Mouse (Mus musculus): ENCODE results near the gene Zglp1. TPM values are rescaled to one million over a fixed set of nuclear protein-coding genes. Genes with fewer than 3 reads are reported as not detected.
A peak's percentile ranks its signal among the peaks of the same experiment; 100 is the strongest.

Zglp1 gene
- polyA plus RNA-seq, 1 experiment = not detected

DNA sequence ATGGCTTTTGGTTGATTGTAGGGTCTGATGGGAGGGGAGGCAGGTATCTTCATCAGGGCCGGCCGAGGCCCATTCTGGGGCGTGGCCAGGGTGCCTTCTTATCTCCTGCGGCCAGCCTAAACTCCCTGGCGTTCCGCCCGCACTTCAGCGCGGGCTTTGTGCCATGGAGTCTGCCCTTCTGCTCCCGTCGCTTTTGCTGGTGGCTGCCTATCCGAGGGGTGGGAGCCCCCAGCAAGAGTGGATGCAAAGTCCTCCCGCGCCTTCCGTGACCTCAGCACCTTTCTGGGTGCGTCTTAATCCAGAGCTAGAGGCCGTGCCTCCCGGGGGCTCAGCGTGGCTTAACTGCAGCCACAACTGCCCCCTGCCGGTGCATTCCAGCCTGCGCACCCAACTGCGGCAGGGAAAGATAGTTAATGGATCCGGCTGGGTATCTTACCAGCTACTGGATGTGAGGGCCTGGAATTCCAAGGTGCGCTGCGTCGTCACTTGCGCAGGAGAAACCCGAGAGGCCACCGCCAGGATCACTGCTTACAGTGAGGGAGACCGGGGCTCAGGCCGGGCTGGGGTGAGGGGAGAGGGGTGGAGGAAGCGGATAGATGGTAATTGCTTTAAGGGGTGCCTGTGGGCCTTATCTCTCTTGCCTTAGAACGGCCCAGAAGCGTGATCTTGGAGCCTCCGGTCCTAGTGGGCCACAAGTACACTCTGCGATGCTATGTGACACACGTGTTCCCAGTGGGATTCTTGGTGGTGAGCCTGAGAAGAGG lies 37.4 kb downstream of the Zglp1 start, which contains the start of gene Icam4:
Gene Icam4, plus strand, starts transcription at position 83 of the 764 bp plus-strand sequence.
- peak; percentile 38; the same call in 1 of the 2 replicates for TF ChIP-seq CTCF (IDR thresholded peaks at IDR 0.05; ENCODE audit: low read depth, low read length)
- no peak for TF ChIP-seq POLR2A (IDR thresholded peaks at IDR 0.05; ENCODE audit: borderline replicate concordance, low read depth, low read length)
- Histone ChIP-seq H3K4me1 (ENCODE audit: control insufficient read depth, insufficient read depth, low read length) (0 out of 2 replicates have a peak, but pooled peaks cover 4% of the 10 kb centered on the region), H3K4me3 (ENCODE audit: insufficient read depth, low read length) (peak within 1 kb of the TSS; percentile 38), H3K27ac (ENCODE audit: insufficient read depth, low read depth, low read length) (0 out of 2 replicates have a peak within 1 kb of the TSS, but pooled peaks have one; percentile 12)

DNA sequence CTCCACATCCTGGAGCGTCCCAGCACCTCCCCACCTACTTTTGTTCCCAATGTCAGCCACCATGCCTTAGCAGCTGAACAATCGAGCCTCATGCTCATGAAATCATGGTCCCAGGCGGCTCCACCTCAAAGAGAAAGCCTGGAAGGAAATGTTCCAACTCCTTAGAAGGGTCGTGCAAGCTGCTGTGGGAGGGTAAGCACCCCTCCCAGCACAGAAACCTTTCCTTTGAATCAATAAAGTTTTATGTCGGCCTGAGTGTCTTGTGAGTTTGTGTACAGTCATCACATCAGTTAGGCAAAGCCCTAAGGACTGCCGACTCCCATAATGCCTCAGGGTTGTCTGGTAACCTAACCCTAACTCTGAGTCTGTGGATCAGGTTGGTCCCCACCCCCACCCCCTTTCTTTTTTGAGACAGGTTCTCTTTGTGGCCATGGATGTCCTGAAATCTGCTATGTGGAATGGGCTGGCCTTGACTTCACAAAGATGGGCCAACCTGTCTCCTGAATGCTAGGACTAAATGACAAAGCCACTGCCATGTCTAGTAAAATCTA lies 38.3 kb downstream of the Zglp1 start:
- no peak overlapping the region for H3K4me3 ChIP-seq (ENCODE audit: insufficient read depth, low read length)
- H3K27ac ChIP-seq (ENCODE audit: insufficient read depth, low read depth, low read length) = no peak overlapping the region
- TF ChIP-seq POLR2A (IDR thresholded peaks at IDR 0.05; ENCODE audit: borderline replicate concordance, low read depth, low read length) (no peak), CTCF (IDR thresholded peaks at IDR 0.05; ENCODE audit: low read depth, low read length) (no peak)
- 0 out of 2 replicates have a peak, but pooled peaks cover 4% of the 10 kb centered on the region for H3K4me1 ChIP-seq (ENCODE audit: control insufficient read depth, insufficient read depth, low read length)

- TF ChIP-seq POLR2A (IDR thresholded peaks at IDR 0.05; ENCODE audit: borderline replicate concordance, low read depth, low read length) (no peak), CTCF (IDR thresholded peaks at IDR 0.05; ENCODE audit: low read depth, low read length) (no peak)
- H3K27ac ChIP-seq (ENCODE audit: insufficient read depth, low read depth, low read length) = no peak overlapping the region
- H3K4me3 ChIP-seq (ENCODE audit: insufficient read depth, low read length) = no peak overlapping the region
- H3K4me1 ChIP-seq (ENCODE audit: control insufficient read depth, insufficient read depth, low read length) = 0 out of 2 replicates have a peak, but pooled peaks cover 4% of the 10 kb centered on the region
Observed at GRCm38 (mm10) chr9:21027774-21028290, 39.1 kb downstream of the Zglp1 start.

GRCm38 (mm10) chr9:21026849-21027248 lies 40.0 kb downstream of the Zglp1 start:
- no peak overlapping the region for H3K27ac ChIP-seq (ENCODE audit: insufficient read depth, low read depth, low read length)
- no peak overlapping the region for H3K4me3 ChIP-seq (ENCODE audit: insufficient read depth, low read length)
- TF ChIP-seq CTCF (IDR thresholded peaks at IDR 0.05; ENCODE audit: low read depth, low read length) (no peak), POLR2A (IDR thresholded peaks at IDR 0.05; ENCODE audit: borderline replicate concordance, low read depth, low read length) (no peak)
- H3K4me1 ChIP-seq (ENCODE audit: control insufficient read depth, insufficient read depth, low read length) = peaks cover 12% of the 10 kb centered on the region

DNA sequence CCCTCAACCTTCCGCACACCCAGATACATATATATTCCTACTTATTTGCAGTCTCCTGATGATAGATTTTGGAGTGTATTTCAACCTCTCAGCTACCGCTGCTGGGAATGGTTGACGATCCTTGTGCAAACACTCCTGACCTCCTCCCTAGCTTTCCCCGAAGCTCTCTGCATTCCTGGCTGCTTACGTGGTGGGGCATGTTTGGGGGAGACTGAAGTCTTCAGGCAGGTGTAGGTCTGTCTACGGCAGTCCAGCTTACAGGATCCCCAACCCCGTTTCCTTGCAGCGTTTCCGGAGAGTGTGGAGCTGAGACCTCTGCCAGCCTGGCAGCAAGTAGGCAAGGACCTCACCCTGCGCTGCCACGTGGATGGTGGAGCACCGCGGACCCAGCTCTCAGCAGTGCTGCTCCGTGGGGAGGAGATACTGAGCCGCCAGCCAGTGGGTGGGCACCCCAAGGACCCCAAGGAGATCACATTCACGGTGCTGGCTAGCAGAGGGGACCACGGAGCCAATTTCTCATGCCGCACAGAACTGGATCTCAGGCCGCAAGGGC lies 41.6 kb downstream of the Zglp1 start:
- Histone ChIP-seq H3K4me1 (ENCODE audit: control insufficient read depth, insufficient read depth, low read length) (peaks cover 23% of the 10 kb centered on the region), H3K4me3 (ENCODE audit: insufficient read depth, low read length) (no peak overlapping the region)

DNA sequence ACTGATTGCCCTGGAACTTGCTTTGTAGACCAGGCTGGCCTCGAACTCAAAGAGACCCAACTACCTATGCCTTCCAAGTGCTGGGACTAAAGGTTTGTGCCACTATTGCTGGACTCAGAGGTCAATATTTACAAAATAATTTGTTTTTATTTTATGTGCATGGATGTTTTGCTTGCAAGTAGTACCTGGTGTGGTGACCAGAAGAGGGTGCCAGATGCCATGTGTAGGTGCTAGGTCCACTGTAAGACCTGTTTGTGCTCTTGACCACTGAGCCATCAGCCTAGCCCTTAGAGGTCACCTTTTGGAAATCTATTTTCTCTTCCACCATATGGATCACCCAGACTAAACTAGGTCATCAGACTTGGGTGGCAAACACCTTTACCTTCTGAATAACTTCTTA lies 44.2 kb downstream of the Zglp1 start:
- Histone ChIP-seq H3K4me3 (ENCODE audit: insufficient read depth, low read length) (no peak overlapping the region), H3K4me1 (ENCODE audit: control insufficient read depth, insufficient read depth, low read length) (peaks cover 31% of the 10 kb centered on the region), H3K27ac (ENCODE audit: insufficient read depth, low read depth, low read length) (no peak overlapping the region)
- TF ChIP-seq CTCF (IDR thresholded peaks at IDR 0.05; ENCODE audit: low read depth, low read length) = no peak
- TF ChIP-seq POLR2A (IDR thresholded peaks at IDR 0.05; ENCODE audit: borderline replicate concordance, low read depth, low read length) = no peak

More for the DNA sequence above, 41.6 kb downstream of the Zglp1 start:
- no peak for TF ChIP-seq POLR2A (IDR thresholded peaks at IDR 0.05; ENCODE audit: borderline replicate concordance, low read depth, low read length)
- no peak for TF ChIP-seq CTCF (IDR thresholded peaks at IDR 0.05; ENCODE audit: low read depth, low read length)
- no peak overlapping the region for H3K27ac ChIP-seq (ENCODE audit: insufficient read depth, low read depth, low read length)

- no peak for TF ChIP-seq CTCF (IDR thresholded peaks at IDR 0.05; ENCODE audit: low read depth, low read length)
- no peak for TF ChIP-seq POLR2A (IDR thresholded peaks at IDR 0.05; ENCODE audit: borderline replicate concordance, low read depth, low read length)
- Histone ChIP-seq H3K4me1 (ENCODE audit: control insufficient read depth, insufficient read depth, low read length) (peaks cover 34% of the 10 kb centered on the region), H3K27ac (ENCODE audit: insufficient read depth, low read depth, low read length) (no peak overlapping the region), H3K4me3 (ENCODE audit: insufficient read depth, low read length) (no peak overlapping the region)
Observed at GRCm38 (mm10) chr9:21022288-21022687, 44.6 kb downstream of the Zglp1 start.

GRCm38 (mm10) chr9:21021363-21021762 lies 45.5 kb downstream of the Zglp1 start:
- peaks cover 34% of the 10 kb centered on the region for H3K4me1 ChIP-seq (ENCODE audit: control insufficient read depth, insufficient read depth, low read length)
- H3K27ac ChIP-seq (ENCODE audit: insufficient read depth, low read depth, low read length) = no peak overlapping the region
- H3K4me3 ChIP-seq (ENCODE audit: insufficient read depth, low read length) = no peak overlapping the region
- TF ChIP-seq CTCF (IDR thresholded peaks at IDR 0.05; ENCODE audit: low read depth, low read length) (no peak), POLR2A (IDR thresholded peaks at IDR 0.05; ENCODE audit: borderline replicate concordance, low read depth, low read length) (no peak)

- Histone ChIP-seq H3K4me1 (ENCODE audit: control insufficient read depth, insufficient read depth, low read length) (peaks cover 41% of the 10 kb centered on the region), H3K4me3 (ENCODE audit: insufficient read depth, low read length) (no peak overlapping the region), H3K27ac (ENCODE audit: insufficient read depth, low read depth, low read length) (no peak overlapping the region)
- TF ChIP-seq CTCF (IDR thresholded peaks at IDR 0.05; ENCODE audit: low read depth, low read length) = no peak
- TF ChIP-seq POLR2A (IDR thresholded peaks at IDR 0.05; ENCODE audit: borderline replicate concordance, low read depth, low read length) = no peak
Observed at GRCm38 (mm10) chr9:21018600-21018999, 48.3 kb downstream of the Zglp1 start.

Data from bone marrow macrophage, adult 2 months (primary cell).